In the genomic region with DNA sequence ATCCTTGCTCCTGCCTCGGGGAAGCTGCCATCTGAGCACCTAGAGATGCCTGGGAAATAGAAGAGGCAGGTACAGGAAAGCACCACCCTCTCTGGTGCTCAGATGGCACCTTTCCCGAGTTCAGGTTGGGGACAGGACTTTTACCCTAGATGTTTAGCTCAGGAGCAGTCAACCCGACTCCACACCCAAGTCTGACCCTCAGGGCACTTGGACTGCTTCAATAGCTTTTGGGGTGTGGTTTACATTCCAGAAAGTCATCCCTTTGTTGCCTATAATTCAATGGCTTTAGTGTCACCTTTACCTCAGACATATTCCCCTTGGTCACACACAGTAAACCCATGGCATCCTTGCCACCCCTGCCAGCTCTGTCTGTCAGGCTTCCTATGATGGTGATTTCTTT, we compare ENCODE assay signal across 21 mouse cellular contexts.
A peak's percentile ranks its signal among the peaks of the same experiment; 100 is the strongest.
DNase-seq lines count a peak whose midpoint lies in the region; ATAC-seq and TF ChIP-seq lines count a peak whose summit lies in the region.
"Had no signal": no experiment of that assay in that cellular context is flagged by ENCODE, and none has a peak within 500 bp of the region (broad histone marks: within the 10 kb centered on the region; RNA-seq: fewer than 3 reads in every experiment).

No protein-coding gene starts in this region.

- in situ Hi-C loops in Patski (cut with MboI; ENCODE audit: low pct_unique_long_range_greater_than_20kb): loop anchor here (5.0 kb wide), 1 partner anchor 64 kb away; no protein-coding TSS in a partner anchor

- TF ChIP-seq CTCF in Patski (IDR thresholded peaks at IDR 0.05): no peak
- no peak for TF ChIP-seq CTCF in cerebellum, adult 2 months (IDR thresholded peaks at IDR 0.05; ENCODE audit: borderline replicate concordance, insufficient read depth, low read depth, low read length)

- no peak overlapping the region for H3K4me2 ChIP-seq in heart, embryonic 12.5 days
- H3K4me2 ChIP-seq in midbrain, embryonic 16.5 days (ENCODE audit: low read length): no peak overlapping the region
- H3K4me2 ChIP-seq in kidney, embryonic 16.5 days (replicated peaks; ENCODE audit: low read depth, low read length): no peak overlapping the region
- H3K4me2 ChIP-seq: embryonic facial prominence, embryonic 12.5 days; forebrain, embryonic 13.5 days; forebrain, embryonic 15.5 days had no signal

- H3K4me1 ChIP-seq in heart, embryonic 12.5 days (replicated peaks): peaks cover 20% of the 10 kb centered on the region
- H3K4me1 ChIP-seq in midbrain, embryonic 16.5 days (ENCODE audit: control insufficient read depth, insufficient read depth, low read length): peaks cover 2% of the 10 kb centered on the region; the same call in 1 of the 2 replicates
- H3K4me1 ChIP-seq in cerebellum, adult 2 months (ENCODE audit: control insufficient read depth, insufficient read depth, low read length): 0 out of 2 replicates have a peak, but pooled peaks cover 2% of the 10 kb centered on the region
- no peaks in the 10 kb centered on the region for H3K4me1 ChIP-seq in kidney, embryonic 16.5 days (ENCODE audit: insufficient read depth, low read length)
- H3K4me1 ChIP-seq: embryonic facial prominence, embryonic 10.5 days; embryonic facial prominence, embryonic 12.5 days had no signal

- POLR2A ChIA-PET in Patski (lab: Charles Lee): interaction anchor here (0.8 to 2.5 kb wide), 4 partner anchors 11 to 74 kb away, joined by 3 to 5 read pairs (median 3); no protein-coding TSS in a partner anchor

- no peak overlapping the region for H3K9ac ChIP-seq in heart, embryonic 12.5 days
- H3K9ac ChIP-seq in midbrain, embryonic 16.5 days (ENCODE audit: low read depth, low read length): no peak overlapping the region
- H3K9ac ChIP-seq in kidney, embryonic 16.5 days (replicated peaks; ENCODE audit: low read length): no peak overlapping the region
- H3K9ac ChIP-seq: embryonic facial prominence, embryonic 12.5 days; forebrain, embryonic 13.5 days; forebrain, embryonic 15.5 days; forebrain, postnatal 0 days had no signal

- peak; percentile 15 for ATAC-seq in Patski
- ATAC-seq in heart, embryonic 12.5 days (ENCODE audit: insufficient number of reproducible peaks, low FRiP score): no peak
- no peak for ATAC-seq in midbrain, embryonic 16.5 days
- ATAC-seq in kidney, embryonic 16.5 days (ENCODE audit: low FRiP score, low TSS enrichment): no peak
- ATAC-seq: forebrain, embryonic 13.5 days; forebrain, embryonic 15.5 days; forebrain, postnatal 0 days had no signal

- 67% methylated on average over 3 of the region's 3 CpGs for WGBS in heart, embryonic 12.5 days
- 61% methylated on average over 3 of the region's 3 CpGs for WGBS in midbrain, embryonic 16.5 days
- 69% methylated on average over 3 of the region's 3 CpGs for WGBS in cerebellum, adult 2 months
- 35% methylated on average over 3 of the region's 3 CpGs for WGBS in kidney, embryonic 16.5 days

- CTCF ChIA-PET in Patski (lab: Charles Lee): no interaction called here

- no peaks in the 10 kb centered on the region for H3K27me3 ChIP-seq in Patski
- no peaks in the 10 kb centered on the region for H3K27me3 ChIP-seq in heart, embryonic 12.5 days (replicated peaks)
- no peaks in the 10 kb centered on the region for H3K27me3 ChIP-seq in midbrain, embryonic 16.5 days (ENCODE audit: control insufficient read depth, insufficient read depth, low read depth, low read length)
- no peaks in the 10 kb centered on the region; the same call in 1 of the 2 replicates for H3K27me3 ChIP-seq in cerebellum, adult 2 months (ENCODE audit: control insufficient read depth, insufficient read depth, low read length)
- no peaks in the 10 kb centered on the region for H3K27me3 ChIP-seq in kidney, embryonic 16.5 days (ENCODE audit: insufficient read depth, low read length)
- H3K27me3 ChIP-seq: embryonic facial prominence, embryonic 12.5 days; forebrain, embryonic 13.5 days; forebrain, embryonic 15.5 days had no signal

- TF ChIP-seq POLR2A in cerebellum, adult 2 months (IDR thresholded peaks at IDR 0.05; ENCODE audit: borderline replicate concordance, insufficient read depth, low read length): no peak

- no peaks in the 10 kb centered on the region for H3K9me3 ChIP-seq in heart, embryonic 12.5 days (replicated peaks)
- H3K9me3 ChIP-seq in midbrain, embryonic 16.5 days (replicated peaks; ENCODE audit: control insufficient read depth, low read length, poor library complexity, severe bottlenecking): no peaks in the 10 kb centered on the region
- H3K9me3 ChIP-seq in kidney, embryonic 16.5 days (ENCODE audit: low read length): no peaks in the 10 kb centered on the region
- H3K9me3 ChIP-seq: embryonic facial prominence, embryonic 10.5 days; embryonic facial prominence, embryonic 12.5 days; forebrain, embryonic 13.5 days; forebrain, embryonic 15.5 days had no signal

- H3K4me3 ChIP-seq in heart, embryonic 12.5 days: no peak overlapping the region
- H3K4me3 ChIP-seq in midbrain, embryonic 16.5 days (ENCODE audit: low read depth, low read length): no peak overlapping the region
- no peak overlapping the region for H3K4me3 ChIP-seq in cerebellum, adult 2 months (replicated peaks; ENCODE audit: insufficient read depth, low read depth, low read length)
- no peak overlapping the region for H3K4me3 ChIP-seq in kidney, embryonic 16.5 days (ENCODE audit: low read length)
- H3K4me3 ChIP-seq: embryonic facial prominence, embryonic 10.5 days; embryonic facial prominence, embryonic 12.5 days; forebrain, embryonic 13.5 days; forebrain, embryonic 15.5 days had no signal

- H3K36me3 ChIP-seq in heart, embryonic 12.5 days: no peaks in the 10 kb centered on the region
- H3K36me3 ChIP-seq in midbrain, embryonic 16.5 days (ENCODE audit: control insufficient read depth, insufficient read depth, low read length): no peaks in the 10 kb centered on the region
- no peaks in the 10 kb centered on the region for H3K36me3 ChIP-seq in kidney, embryonic 16.5 days (ENCODE audit: insufficient read depth, low read length)
- H3K36me3 ChIP-seq: embryonic facial prominence, embryonic 10.5 days; embryonic facial prominence, embryonic 12.5 days; forebrain, embryonic 15.5 days; G1E had no signal

- DNase-seq in ES-CJ7 (ENCODE audit: low read depth, low spot score) (peak; percentile 80), Patski (ENCODE audit: low read depth, low spot score) (no peak), ZHBTc4 (ENCODE audit: low read depth, low spot score) (peak; percentile 86)
- DNase-seq in cerebellum, adult 2 months: no peak
- DNase-seq: adrenal gland, adult 2 months; adrenal gland, postnatal 10 days; adrenal gland, postnatal 25 days; cerebellum, adult 11 months; cerebellum, adult 18-20 months; cerebellum, adult 9-10 months; cerebellum, postnatal 10 days; cerebellum, postnatal 25 days; forebrain, postnatal 0 days had no signal

- H3K27ac ChIP-seq in heart, embryonic 12.5 days (ENCODE audit: poor library complexity, severe bottlenecking): no peak overlapping the region
- no peak overlapping the region for H3K27ac ChIP-seq in midbrain, embryonic 16.5 days (ENCODE audit: low read length)
- no peak overlapping the region for H3K27ac ChIP-seq in cerebellum, adult 2 months (ENCODE audit: insufficient read depth, low read length)
- H3K27ac ChIP-seq in kidney, embryonic 16.5 days (ENCODE audit: low read length): no peak overlapping the region
- H3K27ac ChIP-seq: embryonic facial prominence, embryonic 10.5 days; embryonic facial prominence, embryonic 12.5 days; forebrain, embryonic 13.5 days; forebrain, embryonic 15.5 days had no signal

Comparison
In these comparisons a context has a peak if more than half of its experiments do, and no peak if none do; other contexts are left out.
1. DNase-seq: peak in ES-CJ7 (single experiment) and ZHBTc4 (single experiment); none in Patski (single experiment) and cerebellum, adult 2 months (0 of 2).